Mouse (Mus musculus): ENCODE data around the gene Vps11.
A peak's percentile ranks its signal among the peaks of the same experiment; 100 is the strongest.
"Not testable (repeated sequence)": the region's sequence is repeated elsewhere in the genome, so short reads cannot be mapped to it uniquely, and the experiment has no call there.

Vps11 gene

DNA sequence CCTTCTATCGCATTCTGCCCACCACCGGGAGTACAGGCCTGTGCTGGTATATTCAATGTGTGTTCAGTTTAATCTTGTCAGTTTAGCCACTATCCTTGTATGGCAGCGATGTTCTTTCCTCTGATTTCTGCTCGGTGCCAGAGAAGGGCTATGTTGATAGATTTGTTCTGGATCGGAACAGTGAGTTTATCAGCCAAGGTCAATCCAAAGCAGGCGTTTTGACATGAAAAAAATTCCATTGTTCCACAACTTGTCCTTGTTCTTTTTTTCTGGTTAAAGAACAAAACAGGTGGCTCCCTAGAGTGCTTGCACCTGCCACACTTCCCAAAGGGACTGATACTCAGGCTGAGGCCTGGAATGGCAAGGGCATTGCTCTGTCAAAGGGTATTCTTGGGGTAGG, 14.7 kb upstream of the Vps11 start:
- no peak for DNase-seq (ENCODE audit: low spot score)

DNA sequence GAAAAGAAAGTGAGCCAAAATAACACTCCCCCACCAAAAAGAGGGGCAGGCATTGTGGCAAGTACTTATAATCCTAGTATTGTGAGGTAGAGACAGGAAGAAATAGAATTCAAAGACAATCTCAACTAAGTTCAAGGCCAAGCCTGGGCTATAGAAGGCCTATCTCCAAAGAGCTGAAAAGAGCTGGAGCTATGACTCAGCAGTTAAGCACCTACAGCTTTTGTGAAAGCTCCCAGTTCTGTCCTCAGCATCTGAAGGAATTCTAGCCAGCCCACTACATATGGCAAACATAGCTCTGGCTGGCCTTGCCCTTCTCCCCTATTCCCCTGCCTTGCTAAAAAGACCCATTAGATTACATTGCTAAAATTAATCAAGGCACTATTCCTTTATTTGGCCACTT, 11.9 kb upstream of the Vps11 start:
- no peak for DNase-seq (ENCODE audit: low spot score)

DNA sequence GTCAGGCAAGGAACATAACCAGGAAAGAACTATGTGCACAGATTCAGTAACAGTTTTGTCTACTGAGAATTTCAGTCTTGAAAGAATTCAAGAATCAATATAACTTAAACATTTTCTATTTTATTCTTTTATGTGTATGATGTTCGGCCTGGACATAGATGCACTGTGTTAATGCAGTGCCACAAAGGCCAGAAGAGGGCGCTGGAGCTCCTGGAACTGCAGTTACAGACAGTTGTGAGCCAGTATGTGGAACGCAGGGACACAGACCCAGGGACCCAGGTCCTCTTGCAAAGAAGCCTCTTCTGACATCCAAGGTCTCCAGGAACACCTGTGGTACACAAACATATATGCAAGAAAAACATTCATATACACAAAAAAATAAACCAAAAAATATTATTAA, 3.0 kb upstream of the Vps11 start:
- DNase-seq (ENCODE audit: low spot score): no peak

DNA sequence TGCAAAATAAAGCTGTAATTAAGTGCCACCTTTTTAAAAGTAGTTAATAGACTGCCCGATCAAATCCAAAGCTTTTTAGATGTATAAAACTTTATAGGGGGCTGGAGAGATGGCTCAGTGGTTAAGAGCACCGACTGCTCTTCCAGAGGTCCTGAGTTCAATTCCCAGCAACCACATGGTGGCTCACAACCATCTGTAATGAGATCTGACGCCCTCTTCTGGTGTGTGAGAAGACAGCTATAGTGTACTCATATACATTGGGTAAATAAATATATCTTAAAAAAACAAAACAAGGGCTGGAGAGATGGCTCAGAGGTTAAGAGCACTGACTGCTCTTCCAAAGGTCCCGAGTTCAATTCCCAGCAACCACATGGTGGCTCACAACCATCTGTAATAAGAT, 461 bp upstream of the Vps11 start:
- not testable (repeated sequence) for DNase-seq (ENCODE audit: low spot score)

DNA sequence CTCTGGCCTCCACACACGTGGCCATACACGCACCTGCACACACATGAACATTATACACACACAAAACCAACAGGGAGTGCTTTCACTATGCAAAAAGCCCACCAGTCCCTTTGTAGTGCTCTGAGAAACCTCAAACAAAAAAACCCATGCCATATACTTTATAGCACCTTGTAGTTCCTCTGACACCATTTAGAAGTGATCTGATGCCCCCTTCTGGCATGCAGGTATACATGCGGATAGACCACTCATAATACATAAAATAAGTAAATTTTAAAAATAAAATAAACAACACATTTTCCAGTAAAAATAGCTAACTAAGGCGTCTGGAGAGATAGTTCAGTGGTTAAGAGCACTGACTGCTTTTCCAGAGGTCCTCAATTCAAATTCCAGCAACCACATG, 4.3 kb downstream of the Vps11 start:
- no peak for DNase-seq (ENCODE audit: low spot score)

DNA sequence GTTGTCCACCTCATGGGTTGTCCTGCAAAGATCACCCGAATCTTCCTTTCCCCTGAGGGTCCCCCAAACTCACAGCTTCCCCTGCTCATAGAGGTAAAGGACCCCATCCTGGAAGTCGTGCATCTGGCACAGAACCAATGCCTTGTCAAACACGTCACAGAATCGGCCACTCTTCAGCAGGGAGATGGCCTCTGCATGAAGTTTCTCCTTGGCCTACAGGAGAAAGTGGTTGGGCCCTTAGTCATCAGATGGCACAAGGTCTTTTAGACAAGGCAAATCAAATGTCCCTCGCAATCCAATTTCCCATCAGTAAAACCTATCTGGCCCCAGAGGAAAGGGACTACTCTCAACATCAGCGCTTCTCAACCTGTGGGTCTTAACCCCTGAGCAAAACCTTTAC, 8.3 kb downstream of the Vps11 start:
- DNase-seq (ENCODE audit: low spot score): no peak

DNA sequence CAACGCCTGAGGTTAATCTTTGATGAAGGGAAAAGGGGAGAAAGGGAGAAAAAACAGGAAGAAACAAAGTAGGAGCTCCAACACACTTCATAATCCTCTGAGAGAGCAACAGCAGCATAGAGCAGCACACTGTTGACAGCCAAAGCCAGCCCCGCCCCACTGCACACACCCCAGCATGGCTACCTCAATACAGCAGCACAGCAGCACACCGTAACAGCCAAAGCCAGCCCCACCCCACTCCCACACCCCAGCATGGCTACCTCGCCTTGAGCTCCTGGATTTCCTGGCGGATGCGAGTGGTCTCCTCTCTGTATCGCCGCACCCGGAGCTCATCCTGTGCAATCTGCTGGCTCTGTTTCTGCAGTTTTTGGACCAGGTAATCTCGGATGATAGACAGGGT, 9.1 kb downstream of the Vps11 start:
- no peak for DNase-seq (ENCODE audit: low spot score)

DNA sequence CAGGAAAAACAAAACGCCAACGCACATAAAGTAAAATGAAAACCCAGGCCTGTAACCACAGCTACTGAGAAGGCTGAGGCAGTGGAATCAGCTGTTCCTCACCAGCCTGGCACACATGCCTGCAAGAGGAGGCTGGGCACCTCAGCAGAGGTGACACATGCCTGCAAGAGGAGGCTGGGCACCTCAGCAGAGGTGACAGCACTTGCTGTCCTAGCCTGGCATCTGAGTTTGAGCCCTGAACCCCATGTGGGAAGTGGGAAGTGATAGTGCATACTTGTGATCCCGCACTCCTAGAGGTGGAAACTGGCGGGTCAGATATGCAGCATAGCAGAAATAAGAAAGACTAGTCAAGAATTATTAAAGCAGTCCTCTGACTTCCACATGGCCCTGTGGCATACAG, 10.1 kb downstream of the Vps11 start:
- DNase-seq (ENCODE audit: low spot score): no peak

DNA sequence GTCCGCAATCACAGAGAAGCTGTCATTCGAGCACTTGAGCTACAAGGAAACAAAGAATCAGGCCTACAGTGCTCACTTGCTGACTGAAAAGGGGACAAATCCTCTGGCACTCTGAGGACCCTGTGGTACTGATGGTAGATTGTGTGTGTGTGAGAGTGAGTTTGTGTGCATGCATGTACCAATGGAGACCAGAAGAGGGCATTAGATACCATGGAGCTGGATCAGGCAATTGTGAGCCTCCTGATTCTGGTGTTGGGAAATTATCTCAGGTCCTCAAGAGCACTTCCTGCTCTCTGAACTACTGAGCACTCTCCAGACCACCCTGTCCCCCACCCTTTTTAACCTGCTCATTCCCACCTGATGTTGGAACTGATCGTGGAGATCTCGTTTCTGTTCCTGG, 12.9 kb downstream of the Vps11 start:
- no peak for DNase-seq (ENCODE audit: low spot score)

DNA sequence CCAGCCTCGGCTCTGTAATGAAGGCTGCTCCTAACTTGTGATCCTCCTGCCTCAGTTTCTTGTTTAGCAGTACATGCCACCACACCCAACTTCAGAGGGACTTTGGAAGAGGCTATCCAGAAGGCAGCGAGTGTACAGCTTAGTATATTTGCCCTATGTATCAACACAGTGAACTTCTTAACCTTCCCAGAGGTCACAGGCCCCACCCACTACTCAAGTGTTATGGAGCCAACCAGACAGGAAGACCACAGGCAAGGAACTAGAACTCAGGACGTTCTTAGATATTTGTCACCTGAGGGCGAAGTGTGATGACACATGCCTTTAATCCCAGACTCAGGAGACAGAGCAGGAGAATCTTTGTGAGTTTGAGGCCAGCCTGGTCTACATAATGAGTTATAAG, 13.8 kb downstream of the Vps11 start:
- DNase-seq (ENCODE audit: low spot score): no peak

DNA sequence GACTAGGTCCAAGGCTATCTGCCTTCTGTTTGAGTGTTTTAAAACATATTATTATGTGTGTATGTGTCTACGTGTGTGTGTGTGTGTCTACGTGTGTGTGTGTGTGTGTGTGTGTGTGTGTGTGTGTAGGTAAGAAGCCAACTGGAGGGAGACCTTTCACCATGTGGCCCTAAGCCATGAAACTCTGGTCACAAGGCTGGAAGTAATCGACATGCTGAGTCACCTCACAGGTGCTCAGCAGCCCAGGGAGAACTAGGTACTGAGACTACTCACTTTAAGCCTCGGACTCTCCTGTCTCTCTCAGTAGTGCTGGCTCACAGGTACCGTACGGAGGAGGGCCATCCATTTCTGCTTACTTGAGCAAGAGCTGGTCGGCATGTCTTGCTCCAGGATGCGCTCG, 14.3 kb downstream of the Vps11 start:
- no peak for DNase-seq (ENCODE audit: low spot score)

DNA sequence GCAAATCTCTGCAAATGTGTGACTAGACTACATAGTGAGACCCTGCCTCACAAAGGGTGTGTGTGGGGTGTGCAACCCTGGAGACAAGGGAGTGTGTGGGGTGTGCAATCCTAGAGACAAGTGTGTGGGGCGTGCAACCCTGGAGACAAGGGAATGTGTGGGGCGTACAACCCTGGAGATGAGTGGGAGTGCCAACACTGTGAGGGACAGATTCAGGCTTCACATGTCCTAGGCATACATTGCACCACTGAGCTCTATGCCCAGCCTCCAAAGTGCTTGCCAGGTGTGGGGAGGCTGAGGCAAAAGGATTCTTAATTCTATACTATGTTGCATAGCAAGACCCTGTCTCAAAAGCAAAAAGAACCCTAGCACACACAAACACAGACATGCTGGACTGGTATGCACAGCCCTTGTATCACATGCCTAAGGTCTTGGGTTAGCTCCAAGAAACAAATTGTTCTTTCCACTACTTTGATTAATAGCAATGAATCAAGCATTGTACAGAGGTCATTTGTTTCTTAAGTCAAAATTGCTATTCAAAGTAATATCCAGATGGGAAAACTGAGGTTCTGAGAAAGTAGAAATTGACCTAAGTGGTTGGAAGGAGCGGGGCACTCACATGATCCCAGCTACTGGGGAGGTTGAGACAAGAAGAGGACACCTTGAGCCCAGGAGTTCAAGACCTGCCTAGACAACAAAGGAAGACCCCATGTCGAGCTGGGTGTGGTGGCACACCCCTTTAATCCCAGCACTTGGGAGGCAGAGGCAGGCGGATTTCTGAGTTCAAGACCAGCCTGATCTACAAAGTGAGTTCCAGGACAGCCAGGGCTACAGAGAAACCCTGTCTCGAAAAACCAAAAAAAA, 15.7 kb downstream of the Vps11 start:
- DNase-seq (ENCODE audit: low spot score): no peak

DNA sequence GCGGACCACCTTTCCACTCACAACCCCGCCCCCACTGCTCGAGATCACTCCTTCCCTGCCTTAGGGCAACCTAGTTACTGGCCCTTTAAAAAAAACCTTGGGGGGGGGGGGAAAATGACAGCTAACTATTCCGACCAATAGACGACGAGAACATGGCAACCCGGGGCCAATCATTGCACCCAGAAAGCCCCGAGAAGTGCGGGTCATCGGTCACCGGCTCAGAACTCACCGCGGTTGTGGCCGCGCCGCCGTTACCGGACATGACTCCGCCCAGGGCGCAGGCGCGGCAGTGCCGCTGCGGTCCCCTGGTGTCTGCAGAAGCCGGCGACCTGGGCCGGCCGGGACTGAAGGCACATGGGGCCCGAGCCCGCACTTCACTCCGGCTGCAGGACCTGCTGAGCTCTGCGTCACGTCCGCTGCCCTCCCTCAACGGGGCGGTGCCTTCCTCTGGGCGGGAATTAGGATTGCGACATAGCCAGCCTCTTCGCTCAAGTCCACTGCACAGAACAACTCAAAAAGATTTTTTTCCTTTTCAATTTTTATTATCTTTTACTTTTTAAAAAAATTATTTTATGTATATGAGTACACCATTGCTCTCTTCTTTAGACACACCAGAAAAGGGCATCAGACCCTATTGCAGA, 17.6 kb downstream of the Vps11 start, which contains the start of gene Hmbs:
TSS of gene Hmbs (minus strand) at position 448 of the 641 bp plus-strand sequence.
- peak; percentile 85 for DNase-seq (ENCODE audit: low spot score)

DNA sequence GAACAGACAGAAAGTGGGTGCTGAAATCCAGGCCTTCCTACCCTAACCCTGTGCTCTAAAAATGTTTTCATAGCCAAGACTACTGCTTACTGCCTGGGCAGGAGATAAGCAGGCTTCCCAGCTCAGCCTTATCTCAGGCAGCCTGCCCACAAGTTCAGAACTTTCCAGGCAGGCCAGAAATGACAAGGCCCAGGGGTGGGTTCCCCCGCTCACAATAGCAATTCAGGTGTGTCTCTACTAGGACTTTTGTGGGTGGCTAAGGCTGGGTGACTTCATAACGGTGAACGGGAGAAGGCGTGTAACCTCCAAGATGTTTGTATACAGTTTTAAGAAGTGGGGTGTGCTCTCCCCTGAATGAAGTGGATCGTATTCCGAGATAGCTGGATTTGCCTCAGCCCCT, 18.2 kb downstream of the Vps11 start:
- peak; percentile 68 for DNase-seq (ENCODE audit: low spot score)

DNA sequence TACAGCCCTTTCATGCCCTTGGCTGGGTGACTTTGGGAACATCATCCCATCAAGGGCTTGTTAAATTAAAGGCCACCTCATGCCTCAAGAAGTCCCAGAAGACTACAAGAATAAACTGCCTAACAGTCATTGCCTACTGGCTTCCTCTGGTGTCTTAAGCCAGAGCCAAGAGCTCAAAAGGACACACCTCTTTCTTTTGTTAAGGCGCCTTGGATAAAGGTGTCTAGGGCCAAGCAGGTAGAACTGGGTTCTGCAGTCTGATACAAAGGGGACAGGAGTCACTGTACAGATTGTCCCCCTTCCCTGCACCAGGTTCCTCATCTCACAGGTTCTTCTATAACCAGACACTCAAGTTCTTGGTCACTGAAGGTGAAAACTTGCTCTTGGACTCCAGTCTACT, 18.9 kb downstream of the Vps11 start:
- no peak for DNase-seq (ENCODE audit: low spot score)

DNA sequence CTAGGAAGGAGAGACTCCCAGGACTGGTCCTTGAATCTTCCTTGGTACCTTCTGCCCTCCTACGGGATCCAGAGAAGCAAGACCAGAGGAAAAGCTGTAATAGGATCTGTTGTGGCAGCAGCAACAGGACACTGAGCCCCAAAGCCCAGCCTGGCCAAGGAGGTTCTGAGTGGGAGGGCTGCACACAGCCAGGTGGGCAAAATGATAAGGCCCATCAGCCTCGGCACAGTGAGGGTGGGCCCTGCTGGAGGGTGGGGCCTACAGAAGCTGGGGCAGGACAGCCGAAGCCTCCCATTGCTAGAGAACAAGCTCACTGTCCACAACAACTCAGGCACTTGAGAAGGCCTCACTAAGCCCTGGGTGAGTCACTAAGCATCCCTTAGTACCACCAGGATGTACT, 19.3 kb downstream of the Vps11 start:
- DNase-seq (ENCODE audit: low spot score): no peak

DNA sequence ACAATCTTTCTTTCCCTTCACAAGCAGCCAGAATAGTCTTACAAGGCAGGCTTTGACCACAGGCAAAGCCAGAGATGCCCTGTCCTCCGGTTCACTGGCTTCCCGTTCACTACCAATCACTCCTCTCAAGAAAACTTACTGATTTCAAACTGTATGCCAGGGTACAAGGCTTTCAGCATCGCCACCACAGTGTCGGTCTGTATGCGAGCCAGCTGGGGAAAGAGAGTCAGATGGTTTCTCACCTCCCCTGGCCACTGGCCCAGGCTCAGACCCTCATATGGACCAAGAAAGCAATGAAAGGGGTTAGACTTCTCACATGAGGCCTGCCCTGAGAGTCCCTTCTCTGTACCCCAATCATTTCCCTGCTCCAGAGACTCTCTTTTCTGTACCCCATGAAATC, 20.0 kb downstream of the Vps11 start:
- DNase-seq (ENCODE audit: low spot score): no peak

DNA sequence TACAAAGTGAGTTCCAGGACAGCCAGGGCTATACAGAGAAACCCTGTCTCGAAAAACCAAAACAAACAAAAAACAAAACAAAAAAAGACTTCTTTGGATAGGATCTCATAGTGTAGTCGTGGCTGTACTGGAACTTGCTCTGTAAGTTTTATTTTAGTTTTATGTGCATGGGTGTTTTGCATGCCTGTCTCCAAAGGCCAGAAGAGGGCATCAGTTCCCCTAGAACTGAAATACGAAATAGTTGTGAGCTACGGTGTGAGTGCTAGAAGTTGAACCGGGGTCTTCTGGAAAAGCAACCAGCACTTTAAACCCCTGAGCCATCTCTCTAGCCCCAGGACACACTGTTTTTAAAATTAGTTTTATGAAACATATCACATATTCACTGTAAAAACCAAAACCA, 22.9 kb downstream of the Vps11 start:
- no peak for DNase-seq (ENCODE audit: low spot score)

DNA sequence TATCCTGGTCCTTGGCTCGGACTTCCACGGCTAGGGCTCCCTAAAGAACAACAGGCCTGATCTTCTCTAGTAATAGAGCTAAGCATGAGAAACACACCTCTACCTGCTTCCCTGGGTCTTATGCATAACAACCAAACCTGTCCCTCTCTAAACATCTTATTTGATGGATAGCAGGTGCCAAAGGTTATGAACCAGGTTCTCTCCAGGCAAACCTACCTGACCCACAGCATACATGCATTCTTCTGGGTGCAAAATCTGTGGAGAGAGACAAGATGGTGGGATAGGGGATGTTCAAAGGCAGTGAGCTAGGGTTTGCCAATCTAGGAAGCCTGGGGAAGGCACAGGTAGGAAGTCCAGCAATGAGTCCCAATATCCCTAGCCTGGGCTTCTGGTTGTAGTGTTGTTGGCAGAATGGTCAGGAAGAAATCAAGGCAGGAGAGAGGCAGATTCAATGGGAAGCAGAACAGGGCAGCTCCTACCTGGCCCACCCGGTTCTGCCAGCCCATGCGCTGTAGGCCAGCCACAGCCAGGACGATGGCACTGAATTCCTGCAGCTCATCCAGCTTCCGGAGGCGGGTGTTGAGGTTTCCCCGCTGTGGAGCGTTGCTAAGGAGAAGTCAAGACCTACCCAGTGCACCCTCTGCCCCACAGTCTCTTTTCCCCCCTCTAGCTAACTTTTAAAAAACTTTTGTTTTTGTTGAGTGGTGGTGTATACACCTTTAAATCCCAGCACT, 23.9 kb downstream of the Vps11 start:
- DNase-seq (ENCODE audit: low spot score): no peak

DNA sequence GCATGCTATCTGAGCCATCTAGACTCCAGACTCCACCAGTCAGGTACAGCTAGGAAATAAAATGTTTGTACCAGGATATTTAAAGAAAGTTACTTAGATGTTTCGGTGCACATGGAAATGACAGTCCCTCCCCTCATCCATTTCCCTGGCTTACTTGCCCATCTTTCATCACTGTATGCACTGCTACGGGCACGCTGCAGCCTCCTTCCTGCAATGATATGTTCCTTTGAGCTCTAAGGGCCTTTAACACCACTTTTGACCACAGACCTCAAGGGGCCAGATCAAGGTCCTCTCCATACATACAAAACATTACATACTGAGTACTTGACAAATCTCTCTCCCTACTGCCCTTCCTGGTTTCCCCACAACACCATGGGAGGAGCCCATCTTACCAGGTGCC, 24.5 kb downstream of the Vps11 start:
- DNase-seq (ENCODE audit: low spot score): no peak

DNA sequence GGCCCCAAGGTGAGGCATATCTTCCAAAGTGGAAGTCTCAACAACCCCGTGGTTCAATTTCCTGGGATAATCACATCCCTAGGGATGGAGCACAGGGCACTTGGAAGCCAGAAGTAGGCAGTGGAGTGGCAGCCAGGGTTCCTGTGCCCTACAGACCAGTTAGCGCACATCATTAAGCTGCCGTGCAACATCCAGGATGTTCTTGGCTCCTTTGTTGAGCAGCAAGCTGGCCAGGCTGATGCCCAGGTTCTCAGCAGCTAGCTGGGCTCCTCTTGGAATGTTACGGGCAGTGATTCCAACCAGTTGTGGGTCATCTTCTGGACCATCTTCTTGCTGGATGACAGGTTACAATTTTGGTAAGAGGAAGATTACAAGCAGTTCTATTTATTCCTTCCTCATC, 25.0 kb downstream of the Vps11 start:
- not testable (repeated sequence) for DNase-seq (ENCODE audit: low spot score)

DNA sequence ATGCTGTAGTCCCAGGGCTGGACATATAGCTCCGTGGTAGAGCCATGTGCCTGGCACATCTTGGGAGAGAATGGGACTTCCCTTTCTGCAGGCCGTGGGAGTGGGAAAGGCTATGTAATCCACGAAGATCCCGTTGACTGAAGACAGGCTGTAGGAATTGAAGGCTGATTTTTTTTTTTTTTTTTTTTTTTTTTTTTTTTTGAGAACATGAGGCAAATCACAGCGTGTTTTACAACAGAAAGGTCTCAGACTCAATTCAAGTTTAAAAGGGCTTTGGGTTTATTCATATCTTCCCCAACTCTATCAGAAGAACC, 25.4 kb downstream of the Vps11 start:
- DNase-seq (ENCODE audit: low spot score): no peak
